In the genomic region with DNA sequence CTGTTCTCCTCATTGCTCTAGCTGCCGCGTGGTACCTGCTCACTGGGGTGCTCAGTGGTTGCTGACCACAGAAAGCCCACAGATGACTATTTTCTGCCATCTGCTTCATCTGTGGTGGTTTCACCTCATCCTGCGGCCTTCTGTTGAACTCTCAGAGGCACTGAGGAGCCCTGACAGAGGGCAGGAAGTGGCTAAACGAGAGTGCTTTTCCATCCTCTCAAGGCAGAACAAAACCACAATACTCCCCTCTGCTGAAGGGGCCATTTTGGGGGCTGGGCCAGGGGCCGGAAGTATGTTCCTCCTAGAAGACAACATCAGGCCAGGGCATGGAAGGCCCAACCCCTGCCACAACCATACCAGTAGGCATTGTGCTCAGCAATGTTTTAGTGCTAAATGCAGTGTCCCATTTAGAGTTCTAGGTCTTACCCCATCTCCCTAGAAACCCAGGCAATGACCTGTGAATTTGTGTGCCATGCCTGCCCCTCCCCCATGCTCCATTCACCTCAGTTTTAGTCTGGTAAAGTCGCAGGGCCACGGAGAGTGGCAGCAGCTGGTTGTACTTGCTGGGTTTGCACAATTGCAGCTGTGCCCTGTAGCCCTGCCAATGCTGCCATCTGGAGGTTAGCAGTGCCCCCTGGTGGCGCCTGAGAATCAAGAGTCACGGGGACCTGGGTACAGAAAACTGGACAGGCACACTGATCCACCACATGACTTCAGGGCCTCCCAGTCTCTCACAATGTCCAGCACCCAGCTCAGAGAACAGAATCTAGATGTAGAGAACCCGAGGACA, we compare ENCODE assay signal across 8 mouse cellular contexts. TPM values are rescaled to one million over a fixed set of nuclear protein-coding genes. Genes with fewer than 3 reads are reported as not detected.
DNase-seq lines count a peak whose midpoint lies in the region; ATAC-seq and TF ChIP-seq lines count a peak whose summit lies in the region.

No protein-coding gene starts in this region.

- H3K79me2 ChIP-seq in macrophage (ENCODE audit: inconsistent target) = no peaks in the 10 kb centered on the region

- peak; percentile 90 for DNase-seq in ZHBTc4 (ENCODE audit: low read depth, low spot score)
- DNase-seq in gastrocnemius, adult 8-10 months (ENCODE audit: low spot score in 2 of 2) = peak; percentile 90 to 93
- peak; percentile 41 for DNase-seq in hindlimb bud, embryonic 11.5 days (ENCODE audit: extremely low spot score, low read depth, low spot score)
- peak; percentile 82 to 85 for DNase-seq in left cerebral cortex, adult 2 months (ENCODE audit: extremely low spot score in 1 of 2, low spot score in 2 of 2)
- peak; percentile 87 for DNase-seq in retina, postnatal 7 days (ENCODE audit: low read depth, low spot score)
- DNase-seq in urinary bladder, adult 18-20 months (ENCODE audit: low spot score in 2 of 2) = peak; percentile 81 to 89

- 3% methylated on average over 10 of the region's 10 CpGs for WGBS in macrophage (ENCODE audit: missing documents)

- H3K36me3 ChIP-seq in macrophage (ENCODE audit: inconsistent target) = no peaks in the 10 kb centered on the region

- intact Hi-C loops in left cerebral cortex, adult 2 months (cut with DNase I) = loop anchor here (2.0 to 10.0 kb wide), 4 partner anchors 66 to 319 kb away; no protein-coding TSS in a partner anchor

- H3K4me3 ChIP-seq in left cerebral cortex, adult 2 months = no peak overlapping the region
- H3K4me3 ChIP-seq in macrophage (ENCODE audit: inconsistent target) = no peak overlapping the region

- TF ChIP-seq CTCF in left cerebral cortex, adult 2 months (IDR thresholded peaks at IDR 0.05) = peak; percentile 81

- no peak overlapping the region for H3K27ac ChIP-seq in left cerebral cortex, adult 2 months
- H3K27ac ChIP-seq in macrophage = peak overlapping the region; percentile 70

- peak; percentile 82 for ATAC-seq in common myeloid progenitor, adult 5-6 weeks (replicated peaks; ENCODE audit: low read depth, poor library complexity, severe bottlenecking)

RNA-seq across cellular contexts. Expression of a gene that starts 13.3 kb away (rescaled TPM):
- 0.27 TPM in 1 of 2 replicates, not detected in the other for total RNA-seq in common myeloid progenitor, adult 5-6 weeks (2017)
- total RNA-seq in gastrocnemius, adult 8-10 months (2022) = 10 to 100 TPM in 3 of 4 experiments, 1 to 10 TPM in 1; 9.3 to 14.1 (median 11.8) TPM
- 1 to 10 TPM; 3.1 to 5.0 TPM for total RNA-seq in left cerebral cortex, adult 2 months (2021)
- 1 to 10 TPM in 14 of 26 experiments, under 1 TPM in 9, not detected in 3; 0.43 to 3.1 (median 1.1) TPM for total RNA-seq in macrophage (2018; cell fraction: chromatin; rRNA removed)
- 1 to 10 TPM in 3 of 26 experiments, under 1 TPM in 23; 0.17 to 1.8 (median 0.58) TPM for total RNA-seq in macrophage (2018; cell fraction: cytosol; rRNA removed)
- 1 to 10 TPM in 12 of 26 experiments, under 1 TPM in 12, not detected in 2; 0.17 to 4.2 (median 0.96) TPM for total RNA-seq in macrophage (2018; cell fraction: nucleus; rRNA removed)
- polyA plus RNA-seq in macrophage (2018) = 0.34 to 2.2 TPM in 2 of 3 replicates, not detected in the other

RNA-seq across cellular contexts. Expression of a gene that starts 40.3 kb away (rescaled TPM):
- total RNA-seq in common myeloid progenitor, adult 5-6 weeks (2017) = not detected in 2 replicates
- 10 to 100 TPM; 50.0 to 62.3 (median 56.3) TPM for total RNA-seq in gastrocnemius, adult 8-10 months (2022)
- 1 to 10 TPM; 1.4 to 1.7 TPM for total RNA-seq in left cerebral cortex, adult 2 months (2021)
- total RNA-seq in macrophage (2018; cell fraction: chromatin; rRNA removed) = 1 to 10 TPM in 1 of 26 experiments, under 1 TPM in 10, not detected in 15; 0.12 to 1.0 (median 0.63) TPM
- under 1 TPM in 15 of 26 experiments, not detected in 11; under 0.01 to 0.10 (median 0.06) TPM for total RNA-seq in macrophage (2018; cell fraction: cytosol; rRNA removed)
- total RNA-seq in macrophage (2018; cell fraction: nucleus; rRNA removed) = under 1 TPM in 11 of 26 experiments, not detected in 15; 0.11 to 0.76 (median 0.30) TPM
- polyA plus RNA-seq in macrophage (2018) = 0.04 TPM in 1 of 3 replicates, not detected in the others

RNA-seq across cellular contexts. Expression of a gene that starts 54.7 kb away (rescaled TPM):
- 149 and 164 TPM in 2 replicates for total RNA-seq in common myeloid progenitor, adult 5-6 weeks (2017)
- 100 to 1,000 TPM; 405 to 451 (median 426) TPM for total RNA-seq in gastrocnemius, adult 8-10 months (2022)
- total RNA-seq in left cerebral cortex, adult 2 months (2021) = 100 to 1,000 TPM; 251 to 255 TPM
- total RNA-seq in macrophage (2018; cell fraction: chromatin; rRNA removed) = 100 to 1,000 TPM; 161 to 346 (median 228) TPM
- 1,000 to 10,000 TPM; 1,755 to 3,109 (median 2,314) TPM for total RNA-seq in macrophage (2018; cell fraction: cytosol; rRNA removed)
- total RNA-seq in macrophage (2018; cell fraction: nucleus; rRNA removed) = 1,000 to 10,000 TPM in 24 of 26 experiments, 100 to 1,000 TPM in 2; 387 to 1,951 (median 1,468) TPM
- 2,068 to 3,979 TPM (median 3,748 TPM) in 3 replicates for polyA plus RNA-seq in macrophage (2018)

Comparison
In these comparisons a context has a peak if more than half of its experiments do, and no peak if none do; other contexts are left out.
1. DNase-seq: peak in every context shown above with its lines; median percentile 92 in gastrocnemius, adult 8-10 months; 90 in ZHBTc4; 87 in retina, postnatal 7 days; 85 in urinary bladder, adult 18-20 months; 84 in left cerebral cortex, adult 2 months; 41 in hindlimb bud, embryonic 11.5 days.
2. RNA of a gene that starts 40.3 kb away (total RNA-seq): 50.0 to 62.3 TPM in gastrocnemius, adult 8-10 months; 1.4 to 1.7 TPM in left cerebral cortex, adult 2 months and not detected in common myeloid progenitor, adult 5-6 weeks; every median in the first group is over 10 times any median in the second.